In the genomic region with DNA sequence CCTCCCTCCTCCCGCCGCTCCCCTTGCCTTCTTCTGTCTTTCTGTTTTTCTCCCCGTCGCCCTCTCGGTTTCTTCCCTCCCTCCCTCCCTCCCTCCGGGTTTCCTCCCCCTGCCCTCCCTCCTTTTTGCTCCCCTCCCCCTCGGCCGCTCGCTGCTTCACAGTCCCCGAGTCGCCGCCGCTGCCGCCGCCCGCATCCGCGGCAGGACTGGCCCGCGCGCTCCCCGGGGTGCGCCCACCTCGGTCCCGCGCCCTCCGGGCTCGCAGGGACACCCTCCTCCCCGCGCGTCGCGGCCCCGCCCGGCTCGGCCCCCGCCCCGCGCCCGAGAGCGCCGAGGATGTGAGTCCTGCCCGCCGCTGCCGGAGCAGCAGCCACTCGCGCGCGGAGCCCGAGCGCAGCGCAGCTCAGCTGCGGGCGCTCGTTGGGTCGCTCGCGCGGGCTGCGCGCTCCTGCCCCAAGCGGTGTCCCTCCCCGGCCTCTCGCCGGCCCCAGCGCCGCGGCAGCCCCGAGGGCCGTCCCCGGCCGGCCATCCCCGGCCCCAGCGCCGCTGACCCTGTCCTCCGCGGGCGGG, we compare ENCODE assay signal across 9 mouse cellular contexts. TPM values are rescaled to one million over a fixed set of nuclear protein-coding genes. Genes with fewer than 3 reads are reported as not detected.
DNase-seq lines count a peak whose midpoint lies in the region; ATAC-seq and TF ChIP-seq lines count a peak whose summit lies in the region.
"Had no signal": no experiment of that assay in that cellular context is flagged by ENCODE, and none has a peak within 500 bp of the region (broad histone marks: within the 10 kb centered on the region; RNA-seq: fewer than 3 reads in every experiment).

No protein-coding gene starts in this region.

- H3K9ac ChIP-seq in intestine, postnatal 0 days (ENCODE audit: low read depth, low read length) = peak overlapping the region; percentile 93
- peak overlapping the region; percentile 79 for H3K9ac ChIP-seq in limb, embryonic 12.5 days (replicated peaks)
- peak overlapping the region; percentile 84 for H3K9ac ChIP-seq in midbrain, postnatal 0 days (replicated peaks; ENCODE audit: low read length, poor library complexity, severe bottlenecking)

- no peak for TF ChIP-seq POLR2A in testis, adult 2 months (IDR thresholded peaks at IDR 0.05; ENCODE audit: control insufficient read depth, low read depth, low read length)

- peak; percentile 41 for ATAC-seq in intestine, postnatal 0 days
- no peak for ATAC-seq in limb, embryonic 12.5 days (ENCODE audit: insufficient number of reproducible peaks, insufficient read depth, low FRiP score, low TSS enrichment, low read depth)
- peak; percentile 63 for ATAC-seq in midbrain, postnatal 0 days (ENCODE audit: low FRiP score)

- peak overlapping the region; percentile 87 for H3K4me3 ChIP-seq in testis, adult 2 months (ENCODE audit: control insufficient read depth, low read depth, low read length)
- peak overlapping the region; percentile 94 for H3K4me3 ChIP-seq in intestine, postnatal 0 days (ENCODE audit: low read depth, low read length)
- H3K4me3 ChIP-seq in limb, embryonic 12.5 days (replicated peaks) = peak overlapping the region; percentile 82
- H3K4me3 ChIP-seq in midbrain, postnatal 0 days (ENCODE audit: low read depth, low read length) = peak overlapping the region; percentile 98

- no peak overlapping the region for H3K27ac ChIP-seq in testis, adult 2 months (ENCODE audit: control insufficient read depth, insufficient read depth, low read depth, low read length)
- peak overlapping the region; percentile 95 for H3K27ac ChIP-seq in intestine, postnatal 0 days (ENCODE audit: low read depth, low read length)
- peak overlapping the region; percentile 66 for H3K27ac ChIP-seq in limb, embryonic 12.5 days
- peak overlapping the region; percentile 97 for H3K27ac ChIP-seq in midbrain, postnatal 0 days (ENCODE audit: low read depth, low read length)

- DNase-seq in testis, postnatal 14 days (ENCODE audit: low spot score) = no peak
- DNase-seq in embryo, embryonic 10 days (ENCODE audit: low spot score) = peak; percentile 58
- DNase-seq in gastrocnemius, postnatal 36 days = peak; percentile 45 to 59
- peak; percentile 73 for DNase-seq in midbrain, postnatal 0 days (ENCODE audit: low spot score)
- peak; percentile 20 for DNase-seq in thymus, postnatal 0 days (ENCODE audit: low spot score)

- no peak for TF ChIP-seq CTCF in testis, adult 2 months (IDR thresholded peaks at IDR 0.05; ENCODE audit: control insufficient read depth, insufficient read depth, insufficient replicate concordance, low read depth, low read length)
- TF ChIP-seq CTCF in intestine, postnatal 0 days (IDR thresholded peaks at IDR 0.05; ENCODE audit: low read depth) = no peak
- TF ChIP-seq CTCF in midbrain, postnatal 0 days (IDR thresholded peaks at IDR 0.05) = no peak

- intact Hi-C loops in gastrocnemius, postnatal 36 days (cut with DNase I) = no loop called here

- peak overlapping the region; percentile 92 for H3K4me2 ChIP-seq in intestine, postnatal 0 days (replicated peaks; ENCODE audit: low read depth)
- peak overlapping the region; percentile 97 for H3K4me2 ChIP-seq in limb, embryonic 12.5 days
- H3K4me2 ChIP-seq in midbrain, postnatal 0 days (ENCODE audit: low read depth, low read length, poor library complexity, severe bottlenecking) = peak overlapping the region; percentile 95

- no peaks in the 10 kb centered on the region for H3K36me3 ChIP-seq in testis, adult 2 months (ENCODE audit: control insufficient read depth, insufficient read depth, low read length)
- H3K36me3 ChIP-seq in intestine, postnatal 0 days (ENCODE audit: control insufficient read depth, insufficient read depth) = no peaks in the 10 kb centered on the region
- H3K36me3 ChIP-seq in limb, embryonic 12.5 days = no peaks in the 10 kb centered on the region
- no peaks in the 10 kb centered on the region for H3K36me3 ChIP-seq in midbrain, postnatal 0 days (ENCODE audit: insufficient read depth, low read length)

- WGBS in intestine, postnatal 0 days = 1% methylated on average over 77 of the region's 78 CpGs
- under 1% methylated on average over 65 of the region's 78 CpGs for WGBS in limb, embryonic 12.5 days
- WGBS in midbrain, postnatal 0 days = 2% methylated on average over 66 of the region's 78 CpGs

- no peaks in the 10 kb centered on the region for H3K27me3 ChIP-seq in testis, adult 2 months (ENCODE audit: control insufficient read depth, insufficient read depth, low read length)
- H3K27me3 ChIP-seq in intestine, postnatal 0 days (replicated peaks; ENCODE audit: control insufficient read depth, insufficient read depth, low read length) = no peaks in the 10 kb centered on the region
- H3K27me3 ChIP-seq in limb, embryonic 12.5 days = peaks cover 84% of the 10 kb centered on the region
- H3K27me3 ChIP-seq in midbrain, postnatal 0 days (ENCODE audit: insufficient read depth, low read length) = no peaks in the 10 kb centered on the region

- peaks cover 28% of the 10 kb centered on the region for H3K4me1 ChIP-seq in testis, adult 2 months (ENCODE audit: control insufficient read depth, insufficient read depth, low read length)
- H3K4me1 ChIP-seq in intestine, postnatal 0 days (replicated peaks; ENCODE audit: control insufficient read depth, insufficient read depth, low read length) = peaks cover 5% of the 10 kb centered on the region; the same call in 1 of the 2 replicates
- H3K4me1 ChIP-seq in limb, embryonic 12.5 days (replicated peaks) = peaks cover 25% of the 10 kb centered on the region
- H3K4me1 ChIP-seq in midbrain, postnatal 0 days (ENCODE audit: insufficient read depth, low read length) = peaks cover 9% of the 10 kb centered on the region; the same call in 1 of the 2 replicates

- no peaks in the 10 kb centered on the region for H3K9me3 ChIP-seq in intestine, postnatal 0 days (ENCODE audit: control insufficient read depth)
- H3K9me3 ChIP-seq in limb, embryonic 12.5 days = no peaks in the 10 kb centered on the region
- no peaks in the 10 kb centered on the region for H3K9me3 ChIP-seq in midbrain, postnatal 0 days (ENCODE audit: low read length)

RNA-seq across cellular contexts. Expression of a gene that starts 0.5 kb away (rescaled TPM):
- polyA plus RNA-seq in testis, adult 2 months (2012; rRNA removed) = 34.4 and 38.9 TPM in 2 replicates
- 1 to 10 TPM; 3.4 to 3.9 TPM for total RNA-seq in gastrocnemius, postnatal 36 days (2021)
- polyA plus RNA-seq in intestine, postnatal 0 days (2015; fragmentation: Nextera tagmentation; extraction: Ambion mirVana) = 10.9 and 12.2 TPM in 2 replicates
- polyA plus RNA-seq in limb, embryonic 12.5 days (2016; fragmentation: Nextera tagmentation; extraction: Ambion mirVana) = 1.2 and 1.6 TPM in 2 replicates
- total RNA-seq in midbrain, postnatal 0 days (2014; rRNA removed) = 50.9 and 55.6 TPM in 2 replicates
- 25.0 and 29.2 TPM in 2 replicates for polyA plus RNA-seq in midbrain, postnatal 0 days (2015; fragmentation: Nextera tagmentation; extraction: Ambion mirVana)
- polyA plus RNA-seq in thymus, postnatal 0 days (2015; fragmentation: Nextera tagmentation; extraction: Ambion mirVana) = 0.36 and 0.47 TPM in 2 replicates

RNA-seq across cellular contexts. Expression of a gene that starts 20.2 kb away (rescaled TPM):
- 54.2 and 74.1 TPM in 2 replicates for polyA plus RNA-seq in testis, adult 2 months (2012; rRNA removed)
- total RNA-seq in gastrocnemius, postnatal 36 days (2021) = 10 to 100 TPM; 34.1 to 34.9 TPM
- polyA plus RNA-seq in intestine, postnatal 0 days (2015; fragmentation: Nextera tagmentation; extraction: Ambion mirVana) = 34.7 and 35.0 TPM in 2 replicates
- polyA plus RNA-seq in limb, embryonic 12.5 days (2016; fragmentation: Nextera tagmentation; extraction: Ambion mirVana) = 15.4 and 20.8 TPM in 2 replicates
- total RNA-seq in midbrain, postnatal 0 days (2014; rRNA removed) = 32.6 and 35.2 TPM in 2 replicates
- polyA plus RNA-seq in midbrain, postnatal 0 days (2015; fragmentation: Nextera tagmentation; extraction: Ambion mirVana) = 17.6 and 19.2 TPM in 2 replicates
- polyA plus RNA-seq in thymus, postnatal 0 days (2015; fragmentation: Nextera tagmentation; extraction: Ambion mirVana) = 13.7 and 17.7 TPM in 2 replicates

RNA-seq across cellular contexts. Expression of a gene that starts 58.3 kb away (rescaled TPM):
- polyA plus RNA-seq in testis, adult 2 months (2012; rRNA removed) = not detected in 2 replicates
- not detected for total RNA-seq in gastrocnemius, postnatal 36 days (2021)
- not detected in 2 replicates for polyA plus RNA-seq in intestine, postnatal 0 days (2015; fragmentation: Nextera tagmentation; extraction: Ambion mirVana)
- not detected in 2 replicates for polyA plus RNA-seq in limb, embryonic 12.5 days (2016; fragmentation: Nextera tagmentation; extraction: Ambion mirVana)
- total RNA-seq in midbrain, postnatal 0 days (2014; rRNA removed) = 18.7 and 24.0 TPM in 2 replicates
- 20.1 and 21.6 TPM in 2 replicates for polyA plus RNA-seq in midbrain, postnatal 0 days (2015; fragmentation: Nextera tagmentation; extraction: Ambion mirVana)
- 0.14 and 0.26 TPM in 2 replicates for polyA plus RNA-seq in thymus, postnatal 0 days (2015; fragmentation: Nextera tagmentation; extraction: Ambion mirVana)
- total RNA-seq: neutrophil, adult 5-6 weeks had no signal

Comparison
In these comparisons a context has a peak if more than half of its experiments do, and no peak if none do; other contexts are left out.
1. RNA of a gene that starts 58.3 kb away (polyA plus RNA-seq): 20.1 to 21.6 TPM in midbrain, postnatal 0 days; 0.14 to 0.26 TPM in thymus, postnatal 0 days, not detected in limb, embryonic 12.5 days, not detected in testis, adult 2 months and not detected in intestine, postnatal 0 days; every median in the first group is over 10 times any median in the second.
2. Peak in every context shown above with its lines, with median percentiles within 50 percentile points of each other: H3K4me3 ChIP-seq, H3K4me2 ChIP-seq and H3K9ac ChIP-seq.